Mouse (Mus musculus) forebrain, embryonic 11.5 days (tissue): Measurements from ENCODE around the gene Tns2. TPM values are rescaled to one million over a fixed set of nuclear protein-coding genes. Genes with fewer than 3 reads are reported as not detected.
"Not testable (repeated sequence)": the region's sequence is repeated elsewhere in the genome, so short reads cannot be mapped to it uniquely, and the experiment has no call there.

Experiments
- ATAC-seq: fragments of 200-750 bp; cut with Nextera tagmentation; replicated peaks from 2 replicates; pipeline ENCODE4 v1.8.0; 2017; ENCODE audit warnings: moderate TSS enrichment; ENCODE audit not compliant: low FRiP score
- DNase-seq: peaks from one replicate; pipeline ENCODE4 v3.0.0-alpha.2; 2017; ENCODE audit warnings: low spot score
- H3K27ac ChIP-seq: fragments of 300-500 bp; sonication (generic); 2 replicates; pipeline ENCODE4 v1.5.1; 2014; ENCODE audit warnings: low read depth, low read length
- H3K27me3 ChIP-seq: fragments of 300-500 bp; sonication (generic); 2 replicates; pipeline ENCODE4 v1.6.1; 2014; ENCODE audit warnings: mild to moderate bottlenecking, low read length, mixed read lengths; ENCODE audit not compliant: control insufficient read depth, insufficient read depth
- H3K36me3 ChIP-seq: fragments of 300-500 bp; sonication (generic); 2 replicates; pipeline ENCODE4 v1.6.1; 2014; ENCODE audit warnings: mild to moderate bottlenecking, low read length, moderate library complexity, mixed read lengths; ENCODE audit not compliant: control insufficient read depth, insufficient read depth
- H3K4me1 ChIP-seq: fragments of 300-500 bp; sonication (generic); replicated peaks from 2 replicates; pipeline ENCODE4 v1.6.1; 2014; ENCODE audit warnings: low read length, mixed read lengths; ENCODE audit not compliant: control insufficient read depth, insufficient read depth
- H3K4me2 ChIP-seq: fragments of 300-500 bp; sonication (generic); 2 replicates; pipeline ENCODE4 v1.6.1; 2014; ENCODE audit warnings: low read depth, mild to moderate bottlenecking, low read length, moderate library complexity, mixed read lengths; ENCODE audit not compliant: severe bottlenecking
- H3K4me3 ChIP-seq: fragments of 300-500 bp; sonication (generic); 2 replicates; pipeline ENCODE4 v1.5.1; 2014; ENCODE audit warnings: low read depth, low read length
- H3K9ac ChIP-seq: fragments of 300-500 bp; sonication (generic); 2 replicates; pipeline ENCODE4 v1.6.1; 2014; ENCODE audit warnings: low read length
- H3K9me3 ChIP-seq: fragments of 300-500 bp; sonication (generic); 2 replicates; pipeline ENCODE4 v1.6.1; 2016; ENCODE audit warnings: low read length, mixed read lengths; ENCODE audit not compliant: control insufficient read depth
- WGBS: fragments of 180-500 bp; shearing (Covaris S2); extraction: QIAGEN DNeasy Blood & Tissue Kit; methylation state at CpG from one replicate; pipeline ENCODE4 v1.1.7; 2014; 5-methylcytosine and 5-hydroxymethylcytosine counted together
- polyA plus RNA-seq: library from polyadenylated mRNA; unstranded; fragments of >200 nt; fragmentation: Nextera tagmentation; extraction: Ambion mirVana; gene quantifications from 2 replicates; pipeline ENCODE4 v1.2.1, GENCODE M21; 2014

Gene Tns2
- polyA plus RNA-seq, 1 experiment from 2014 or later = 10.5 TPM

DNA sequence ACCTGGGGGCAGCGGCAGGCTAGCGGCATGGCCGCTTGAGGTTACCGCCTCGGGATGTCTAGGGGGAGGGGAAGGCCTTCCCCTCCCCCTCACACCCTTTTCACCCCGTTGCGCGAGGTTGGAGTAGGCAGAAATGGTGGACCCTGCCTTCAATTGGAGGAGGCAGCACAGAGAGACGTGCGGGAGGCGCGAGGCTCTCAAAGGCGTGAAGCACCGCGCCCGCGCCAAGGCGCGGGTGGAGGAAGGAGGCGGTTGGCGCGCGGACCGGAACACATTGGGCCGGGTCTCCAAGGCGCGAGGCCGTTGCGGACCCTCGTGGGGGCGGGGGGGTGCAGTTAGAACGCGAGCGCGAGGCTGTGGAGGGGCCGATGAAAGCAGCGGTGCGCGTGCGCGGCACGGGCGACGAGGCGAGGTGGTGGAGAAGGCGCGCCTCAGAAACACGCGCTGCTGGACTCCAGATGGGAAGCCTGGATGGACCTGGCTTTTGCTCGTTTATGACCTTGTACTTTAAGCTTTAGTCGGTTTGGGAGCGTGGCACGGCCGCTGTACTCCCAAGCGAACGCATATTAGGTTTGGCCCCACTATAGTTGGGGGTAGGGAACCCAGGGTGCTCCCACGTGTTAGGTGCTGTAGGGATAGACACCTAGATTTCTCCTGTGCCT, 26.0 kb upstream of the Tns2 start:
- Histone ChIP-seq H3K9ac (peak overlapping the region; percentile 96), H3K27ac (peak overlapping the region; percentile 94), H3K27me3 (no peaks in the 10 kb centered on the region), H3K4me2 (peak overlapping the region; percentile 90), H3K4me3 (peak overlapping the region; percentile 93), H3K36me3 (no peaks in the 10 kb centered on the region), H3K4me1 (peaks cover 4% of the 10 kb centered on the region; the same call in 1 of the 2 replicates), H3K9me3 (no peaks in the 10 kb centered on the region)
- ATAC-seq (peak; percentile 49), DNase-seq (peak; percentile 84)
- WGBS = under 1% methylated on average over 56 of the region's 57 CpGs

DNA sequence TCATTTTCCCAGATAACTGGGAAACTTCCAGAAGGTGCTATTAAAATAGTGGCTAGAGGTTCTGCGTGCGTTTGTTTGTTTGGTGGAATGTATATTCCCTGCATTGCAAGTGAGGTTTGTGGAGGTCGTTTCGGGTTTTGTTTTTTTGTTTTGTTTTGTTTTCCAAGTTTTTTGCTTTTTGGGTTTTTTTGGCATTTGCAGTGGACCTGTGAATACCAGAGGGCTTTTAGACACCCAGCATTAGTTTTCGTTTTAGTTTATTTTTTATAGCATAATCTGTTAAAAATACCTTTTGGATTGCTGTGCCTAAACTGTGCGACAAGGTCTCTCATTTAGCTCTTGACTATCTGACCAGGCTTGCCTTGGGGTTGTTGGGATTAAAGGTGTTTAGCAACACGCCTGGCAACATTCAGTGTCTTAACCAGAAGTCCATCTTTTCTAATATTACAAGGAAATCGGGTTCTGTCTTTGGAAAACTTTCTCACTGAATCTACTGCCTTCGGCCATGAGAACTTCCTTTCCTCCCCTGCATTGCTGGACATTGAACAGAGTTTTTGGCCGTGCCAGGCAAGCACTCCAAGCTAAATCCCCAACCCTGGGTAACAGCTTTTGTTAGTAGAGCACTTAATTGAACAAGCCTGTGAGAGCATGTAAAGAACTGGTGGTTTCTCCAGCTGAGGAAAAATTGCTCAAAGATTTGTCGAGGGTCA, 25.2 kb upstream of the Tns2 start:
- 14% methylated on average over 11 of the region's 11 CpGs for WGBS
- Histone ChIP-seq H3K9ac (peak overlapping the region; percentile 96), H3K4me3 (peak overlapping the region; percentile 93), H3K27ac (no peak overlapping the region), H3K9me3 (no peaks in the 10 kb centered on the region), H3K4me1 (peaks cover 4% of the 10 kb centered on the region; the same call in 1 of the 2 replicates), H3K36me3 (no peaks in the 10 kb centered on the region), H3K4me2 (peak overlapping the region; percentile 90), H3K27me3 (no peaks in the 10 kb centered on the region)
- no peak for ATAC-seq
- no peak for DNase-seq

DNA sequence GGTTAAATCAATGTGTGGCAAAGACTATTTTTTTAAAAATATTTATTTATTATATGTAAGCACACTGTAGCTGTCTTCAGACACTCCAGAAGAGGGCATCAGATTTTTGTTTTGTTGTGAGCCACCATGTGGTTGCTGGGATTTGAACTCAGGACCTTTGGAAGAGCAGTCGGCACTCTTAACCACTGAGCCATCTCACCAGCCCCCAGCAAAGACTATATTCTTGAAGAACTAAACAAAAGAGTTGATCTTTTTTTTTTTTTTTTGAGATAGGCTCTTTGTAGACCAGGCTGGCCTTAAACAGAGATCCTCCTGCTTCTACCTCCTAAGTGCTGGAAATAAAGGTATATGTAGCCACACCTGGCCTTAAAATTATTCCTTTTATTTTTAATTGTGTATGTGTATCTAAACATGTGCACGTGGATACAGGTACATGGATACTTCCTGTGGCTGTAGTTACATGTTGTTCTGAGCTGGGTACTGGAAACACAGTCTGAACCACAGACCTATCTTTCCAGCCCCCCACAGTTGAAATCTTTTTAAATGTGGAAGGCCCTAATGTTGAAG, 23.0 kb upstream of the Tns2 start:
- no peak for ATAC-seq
- no peak overlapping the region for H3K4me2 ChIP-seq
- no peaks in the 10 kb centered on the region for H3K9me3 ChIP-seq
- no peak overlapping the region for H3K4me3 ChIP-seq
- no peak for DNase-seq
- H3K27ac ChIP-seq = no peak overlapping the region
- peaks cover 4% of the 10 kb centered on the region; the same call in 1 of the 2 replicates for H3K4me1 ChIP-seq
- no peaks in the 10 kb centered on the region for H3K27me3 ChIP-seq
- H3K9ac ChIP-seq = no peak overlapping the region
- no peaks in the 10 kb centered on the region; the same call in 1 of the 2 replicates for H3K36me3 ChIP-seq
- WGBS = 90% methylated on average over 2 of the region's 2 CpGs

DNA sequence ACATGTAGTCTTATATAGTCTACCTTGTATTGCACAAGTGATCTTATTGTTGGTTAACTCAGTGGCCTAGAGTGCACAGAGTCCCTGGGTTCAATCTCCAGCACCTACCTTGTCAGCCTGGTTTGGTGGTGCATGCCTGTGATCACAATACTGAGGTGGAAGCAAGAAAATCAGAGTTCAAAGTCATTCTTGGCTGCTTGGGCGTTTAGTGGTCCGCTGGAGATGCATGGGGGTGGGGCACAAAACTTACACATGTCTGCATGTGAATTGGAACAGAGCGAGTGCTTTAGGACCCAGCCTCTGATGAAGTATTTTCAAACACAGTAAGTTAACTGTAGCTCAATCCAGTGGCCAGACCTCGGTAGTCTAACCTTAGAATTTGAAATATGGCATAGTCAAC, 21.0 kb upstream of the Tns2 start:
- ATAC-seq (no peak), DNase-seq (no peak)
- Histone ChIP-seq H3K27me3 (no peaks in the 10 kb centered on the region), H3K9me3 (no peaks in the 10 kb centered on the region), H3K4me2 (no peak overlapping the region), H3K4me3 (no peak overlapping the region), H3K27ac (no peak overlapping the region), H3K36me3 (peaks cover 3% of the 10 kb centered on the region; the same call in 1 of the 2 replicates), H3K4me1 (peaks cover 4% of the 10 kb centered on the region; the same call in 1 of the 2 replicates), H3K9ac (no peak overlapping the region)
- 85% methylated on average over 4 of the region's 4 CpGs for WGBS

DNA sequence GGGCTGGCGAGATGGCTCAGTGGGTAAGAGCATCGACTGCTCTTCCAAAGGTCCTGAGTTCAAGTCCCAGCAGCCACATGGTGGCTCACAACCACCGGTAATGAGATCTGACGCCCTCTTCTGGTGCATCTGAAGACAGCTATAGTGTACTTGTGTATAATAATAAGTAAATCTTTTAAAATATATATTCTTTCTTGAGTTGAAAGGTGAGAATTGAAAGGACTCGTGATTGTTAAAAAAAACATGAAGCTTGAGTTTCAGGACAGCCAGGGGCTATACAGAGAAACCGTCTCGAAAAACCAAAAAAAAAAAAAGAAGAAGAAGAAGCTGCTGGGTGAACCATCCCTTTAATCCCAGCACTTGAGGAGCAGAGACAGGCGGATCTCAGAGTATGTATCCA, 20.3 kb upstream of the Tns2 start:
- DNase-seq, H3K9me3 ChIP-seq, H3K9ac ChIP-seq, H3K36me3 ChIP-seq, H3K4me2 ChIP-seq, H3K4me3 ChIP-seq, H3K4me1 ChIP-seq, H3K27ac ChIP-seq, H3K27me3 ChIP-seq, ATAC-seq: not testable (repeated sequence)
- WGBS = 84% methylated on average over 8 of the region's 8 CpGs

DNA sequence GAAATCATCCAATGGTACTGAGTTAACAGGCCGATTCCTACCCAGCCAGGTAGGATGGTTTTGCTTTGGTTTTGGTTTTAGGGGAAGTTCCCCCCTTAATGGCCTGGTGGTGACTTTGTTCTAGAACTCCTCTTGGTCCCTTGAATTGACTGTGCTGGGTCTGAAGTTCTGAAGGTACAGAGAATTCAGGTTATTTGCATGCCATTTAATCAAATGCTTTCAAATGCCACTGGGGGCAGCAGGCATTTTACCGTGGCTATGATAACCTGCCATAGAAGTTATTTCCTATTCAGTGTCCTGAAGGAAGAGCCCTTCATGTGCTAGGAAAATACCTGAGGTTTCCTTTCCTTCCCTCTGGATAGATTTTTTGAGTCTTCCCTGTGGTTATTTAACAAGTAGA, 19.8 kb upstream of the Tns2 start:
- DNase-seq = no peak
- Histone ChIP-seq H3K4me2 (no peak overlapping the region), H3K4me3 (no peak overlapping the region), H3K9ac (no peak overlapping the region), H3K4me1 (no peaks in the 10 kb centered on the region; the same call in 1 of the 2 replicates), H3K9me3 (no peaks in the 10 kb centered on the region), H3K27ac (no peak overlapping the region), H3K36me3 (peaks cover 12% of the 10 kb centered on the region), H3K27me3 (no peaks in the 10 kb centered on the region)
- WGBS = 81% methylated on average over 2 of the region's 2 CpGs
- ATAC-seq = no peak

DNA sequence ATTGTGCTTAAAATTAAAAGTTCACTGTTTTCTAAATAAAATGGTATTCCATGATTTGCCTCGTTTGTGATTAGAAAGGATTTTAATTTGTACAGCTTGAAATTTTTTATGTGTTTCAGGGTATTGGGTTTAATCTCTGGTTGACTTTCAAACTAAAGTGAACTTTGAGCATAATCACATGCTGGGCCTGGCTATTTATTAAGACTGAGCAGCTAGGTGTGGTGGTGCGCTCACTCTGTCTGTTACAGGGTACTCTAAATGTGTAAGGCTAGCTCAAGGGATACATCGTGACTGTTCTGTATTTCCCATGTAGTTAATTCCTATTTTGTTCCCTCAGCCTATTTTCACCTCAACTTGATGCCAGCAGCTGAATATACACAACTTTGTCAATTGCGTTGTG, 18.1 kb upstream of the Tns2 start:
- no peak overlapping the region for H3K4me2 ChIP-seq
- no peaks in the 10 kb centered on the region for H3K4me1 ChIP-seq
- DNase-seq = no peak
- ATAC-seq = no peak
- WGBS = 91% methylated on average over 4 of the region's 4 CpGs
- H3K4me3 ChIP-seq = no peak overlapping the region
- H3K9me3 ChIP-seq = no peaks in the 10 kb centered on the region
- no peak overlapping the region for H3K27ac ChIP-seq
- H3K9ac ChIP-seq = no peak overlapping the region
- H3K27me3 ChIP-seq = no peaks in the 10 kb centered on the region
- peaks cover 15% of the 10 kb centered on the region for H3K36me3 ChIP-seq

DNA sequence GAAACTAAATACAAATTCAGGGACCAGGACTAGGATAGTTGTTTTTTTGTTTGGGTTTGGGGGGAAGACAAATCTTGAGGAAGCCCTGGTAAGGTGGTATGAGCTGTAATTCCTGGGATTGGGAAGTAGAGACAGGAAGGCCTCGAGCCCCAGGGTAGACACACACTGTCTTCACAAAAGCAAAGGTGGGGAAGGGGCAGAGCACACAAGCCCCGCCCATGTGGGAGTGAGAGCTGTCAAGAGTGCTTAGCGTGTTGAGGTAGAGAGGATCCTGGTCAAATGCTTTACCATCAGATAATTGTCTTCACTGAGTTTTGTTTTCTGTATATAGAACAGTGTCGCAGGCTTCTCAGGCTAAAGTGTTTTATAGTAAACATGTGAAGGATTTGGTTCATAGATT, 17.2 kb upstream of the Tns2 start:
- H3K4me2 ChIP-seq = no peak overlapping the region
- 81% methylated on average over 4 of the region's 4 CpGs for WGBS
- no peak overlapping the region for H3K9ac ChIP-seq
- ATAC-seq = no peak
- no peak overlapping the region for H3K27ac ChIP-seq
- H3K9me3 ChIP-seq = no peaks in the 10 kb centered on the region
- DNase-seq = no peak
- H3K27me3 ChIP-seq = no peaks in the 10 kb centered on the region
- no peaks in the 10 kb centered on the region for H3K4me1 ChIP-seq
- no peak overlapping the region for H3K4me3 ChIP-seq
- peaks cover 19% of the 10 kb centered on the region for H3K36me3 ChIP-seq
